In genomic region chr10:120476516-120477336, GRCm38 (mm10) we compare ENCODE assay signal across 8 mouse cellular contexts. TPM values are rescaled to one million over a fixed set of nuclear protein-coding genes. Genes with fewer than 3 reads are reported as not detected.
A peak's percentile ranks its signal among the peaks of the same experiment; 100 is the strongest.
DNase-seq lines count a peak whose midpoint lies in the region; ATAC-seq lines count a peak whose summit lies in the region.

No protein-coding gene starts in this region.

- ATAC-seq in kidney, embryonic 14.5 days (ENCODE audit: low FRiP score, low TSS enrichment), result peak; percentile 82
- ATAC-seq in stomach, embryonic 15.5 days (ENCODE audit: insufficient read depth, low FRiP score, low read depth), result peak; percentile 74
- no peak for ATAC-seq in CD4-positive, CD25-positive, alpha-beta regulatory T cell, adult 4 months

- H3K9me3 ChIP-seq in heart, embryonic 10.5 days, result no peaks in the 10 kb centered on the region
- no peaks in the 10 kb centered on the region for H3K9me3 ChIP-seq in kidney, embryonic 14.5 days (ENCODE audit: control insufficient read depth, low read length)
- no peaks in the 10 kb centered on the region for H3K9me3 ChIP-seq in stomach, embryonic 15.5 days

- peak overlapping the region; percentile 88 for H3K4me2 ChIP-seq in kidney, embryonic 14.5 days (replicated peaks; ENCODE audit: low read depth, low read length)
- peak overlapping the region; percentile 96 for H3K4me2 ChIP-seq in stomach, embryonic 15.5 days

- peak overlapping the region; percentile 99 for H3K27ac ChIP-seq in heart, embryonic 10.5 days
- H3K27ac ChIP-seq in kidney, embryonic 14.5 days (ENCODE audit: low read depth, low read length), result peak overlapping the region; percentile 95
- peak overlapping the region; percentile 92 for H3K27ac ChIP-seq in stomach, embryonic 15.5 days

- peak overlapping the region; percentile 88 for H3K4me3 ChIP-seq in heart, embryonic 10.5 days
- H3K4me3 ChIP-seq in kidney, embryonic 14.5 days (ENCODE audit: low read length), result peak overlapping the region; percentile 98
- peak overlapping the region; percentile 89 for H3K4me3 ChIP-seq in stomach, embryonic 15.5 days (replicated peaks)

- no peaks in the 10 kb centered on the region for H3K27me3 ChIP-seq in heart, embryonic 10.5 days (ENCODE audit: insufficient read depth, poor library complexity, severe bottlenecking)
- H3K27me3 ChIP-seq in kidney, embryonic 14.5 days (ENCODE audit: control insufficient read depth, insufficient read depth, low read length), result no peaks in the 10 kb centered on the region
- H3K27me3 ChIP-seq in stomach, embryonic 15.5 days (replicated peaks), result no peaks in the 10 kb centered on the region

- intact Hi-C loops in heart, postnatal 25 days (cut with DNase I), result loop anchor here (5.0 kb wide), 1 partner anchor 49 kb away; no protein-coding TSS in a partner anchor

- DNase-seq in heart, embryonic 10.5 days (ENCODE audit: low spot score), result peak; percentile 87
- no peak for DNase-seq in heart, postnatal 25 days (ENCODE audit: low spot score)
- peak; percentile 85 for DNase-seq in adrenal gland, postnatal 14 days
- DNase-seq in gastrocnemius, postnatal 25 days, result peak; percentile 9
- DNase-seq in lung, postnatal 4 days, result peak; percentile 41 to 74

- under 1% methylated on average over 50 of the region's 52 CpGs for WGBS in heart, embryonic 10.5 days
- WGBS in kidney, embryonic 14.5 days, result under 1% methylated on average over 51 of the region's 52 CpGs
- under 1% methylated on average over 51 of the region's 52 CpGs for WGBS in stomach, embryonic 15.5 days

- peak overlapping the region; percentile 99 for H3K9ac ChIP-seq in kidney, embryonic 14.5 days (ENCODE audit: low read depth, low read length)
- H3K9ac ChIP-seq in stomach, embryonic 15.5 days, result peak overlapping the region; percentile 95

- H3K36me3 ChIP-seq in heart, embryonic 10.5 days, result no peaks in the 10 kb centered on the region
- no peaks in the 10 kb centered on the region; the same call in 1 of the 2 replicates for H3K36me3 ChIP-seq in kidney, embryonic 14.5 days (ENCODE audit: control insufficient read depth, insufficient read depth, low read length)
- H3K36me3 ChIP-seq in stomach, embryonic 15.5 days, result no peaks in the 10 kb centered on the region

- H3K4me1 ChIP-seq in heart, embryonic 10.5 days, result peaks cover 18% of the 10 kb centered on the region
- H3K4me1 ChIP-seq in kidney, embryonic 14.5 days (ENCODE audit: control insufficient read depth, insufficient read depth, low read length), result peaks cover 15% of the 10 kb centered on the region; the same call in 1 of the 2 replicates
- peaks cover 3% of the 10 kb centered on the region; the same call in 1 of the 2 replicates for H3K4me1 ChIP-seq in stomach, embryonic 15.5 days

RNA-seq across cellular contexts. Expression of gene Hmga2, which starts 0.5 kb away (rescaled TPM):
- polyA plus RNA-seq in heart, embryonic 10.5 days (2016; fragmentation: Nextera tagmentation; extraction: Ambion mirVana), result 33.2 and 82.1 TPM in 2 replicates
- not detected for total RNA-seq in heart, postnatal 25 days (2021)
- 6.5 and 6.9 TPM in 2 replicates for total RNA-seq in adrenal gland, postnatal 14 days (2021)
- total RNA-seq in gastrocnemius, postnatal 25 days (2021), result under 1 TPM; 0.08 to 0.13 TPM
- polyA plus RNA-seq in kidney, embryonic 14.5 days (2014; fragmentation: Nextera tagmentation; extraction: Ambion mirVana), result 54.3 and 80.2 TPM in 2 replicates
- 29.3 TPM in 2 replicates for polyA plus RNA-seq in stomach, embryonic 15.5 days (2015; fragmentation: Nextera tagmentation; extraction: Ambion mirVana)
- polyA plus RNA-seq in CD4-positive, CD25-positive, alpha-beta regulatory T cell, adult 4 months (2017; shearing (Covaris generic)), result under 1 TPM in 1 of 2 experiments, not detected in 1; 0.36 TPM

Comparison
In these comparisons a context has a peak if more than half of its experiments do, and no peak if none do; other contexts are left out.
1. RNA of gene Hmga2, which starts 0.5 kb away (polyA plus RNA-seq): 33.2 to 82.1 TPM in heart, embryonic 10.5 days, 54.3 to 80.2 TPM in kidney, embryonic 14.5 days and 29.3 TPM in stomach, embryonic 15.5 days; 0.36 TPM in CD4-positive, CD25-positive, alpha-beta regulatory T cell, adult 4 months; every median in the first group is over 10 times any median in the second.
2. Peak in every context shown above with its lines, with median percentiles within 50 percentile points of each other: H3K27ac ChIP-seq and H3K4me3 ChIP-seq.